Mouse (Mus musculus): ENCODE data around the gene Ywhag. TPM values are rescaled to one million over a fixed set of nuclear protein-coding genes. Genes with fewer than 3 reads are reported as not detected.

The Ywhag gene
- polyA plus RNA-seq (2014; fragmentation: Nextera tagmentation; extraction: Ambion mirVana): 419 and 431 TPM in 2 replicates

- Histone ChIP-seq H3K27me3 (ENCODE audit: control insufficient read depth, insufficient read depth, low read length) (no peaks in the 10 kb centered on the region), H3K9ac (replicated peaks; ENCODE audit: low read depth, low read length) (peak within 1 kb of the TSS; percentile 78), H3K36me3 (ENCODE audit: control insufficient read depth, insufficient read depth, low read length) (peaks cover 22% of the 10 kb centered on the region), H3K4me1 (ENCODE audit: control insufficient read depth, insufficient read depth, low read length) (peaks cover 27% of the 10 kb centered on the region), H3K27ac (ENCODE audit: low read depth, low read length) (peak within 1 kb of the TSS; percentile 98), H3K4me3 (ENCODE audit: low read depth, low read length) (peak within 1 kb of the TSS; percentile 65), H3K4me2 (ENCODE audit: low read depth, low read length) (peak within 1 kb of the TSS; percentile 60), H3K9me3 (ENCODE audit: control insufficient read depth, low read length) (no peaks in the 10 kb centered on the region)
- under 1% methylated on average over 48 of the region's 48 CpGs for WGBS
- peak; percentile 93 for ATAC-seq (ENCODE audit: low read depth)
Measured at GRCm38 (mm10) chr5:135934481-135935175, at the start of gene Ywhag. Gene Ywhag, minus strand, starts transcription at chr5:135934616.

- WGBS: 39% methylated on average over 6 of the region's 6 CpGs
- no peak overlapping the region for H3K9ac ChIP-seq (replicated peaks; ENCODE audit: low read depth, low read length)
- no peaks in the 10 kb centered on the region for H3K9me3 ChIP-seq (ENCODE audit: control insufficient read depth, low read length)
- H3K27ac ChIP-seq (ENCODE audit: low read depth, low read length): no peak overlapping the region
- H3K4me2 ChIP-seq (ENCODE audit: low read depth, low read length): no peak overlapping the region
- H3K4me1 ChIP-seq (ENCODE audit: control insufficient read depth, insufficient read depth, low read length): no peaks in the 10 kb centered on the region
- no peak overlapping the region for H3K4me3 ChIP-seq (ENCODE audit: low read depth, low read length)
- no peak for ATAC-seq (ENCODE audit: low read depth)
- no peaks in the 10 kb centered on the region for H3K36me3 ChIP-seq (ENCODE audit: control insufficient read depth, insufficient read depth, low read length)
- H3K27me3 ChIP-seq (ENCODE audit: control insufficient read depth, insufficient read depth, low read length): no peaks in the 10 kb centered on the region
Measured at GRCm38 (mm10) chr5:135982398-135982797, 48.0 kb upstream of the Ywhag start.

DNA sequence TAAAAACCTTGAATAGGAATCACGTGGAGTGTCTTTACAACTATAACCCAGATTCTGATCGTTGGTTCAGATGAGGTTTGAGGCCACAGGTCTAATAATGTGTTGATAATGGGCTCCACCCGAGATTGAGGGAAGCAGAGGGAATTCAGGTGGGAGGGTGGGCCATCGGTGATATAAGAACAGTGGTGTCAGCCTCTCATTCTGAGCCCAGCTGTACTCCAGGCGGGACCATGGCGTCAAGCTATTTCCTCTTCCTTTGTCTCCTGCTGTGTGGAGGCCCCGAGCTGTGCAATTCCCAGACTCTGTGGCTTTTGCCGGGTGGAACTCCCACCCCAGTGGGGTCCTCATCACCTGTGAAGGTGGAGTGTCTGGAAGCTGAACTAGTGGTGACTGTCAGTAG, 45.5 kb upstream of the Ywhag start, which contains the start of gene Zp3:
TSS of gene Zp3 (plus strand) at position 196 of the 400 bp plus-strand sequence.
- Histone ChIP-seq H3K9ac (replicated peaks; ENCODE audit: low read depth, low read length) (no peak within 1 kb of the TSS), H3K9me3 (ENCODE audit: control insufficient read depth, low read length) (no peaks in the 10 kb centered on the region), H3K27me3 (ENCODE audit: control insufficient read depth, insufficient read depth, low read length) (no peaks in the 10 kb centered on the region), H3K4me2 (ENCODE audit: low read depth, low read length) (no peak within 1 kb of the TSS), H3K27ac (ENCODE audit: low read depth, low read length) (no peak within 1 kb of the TSS), H3K36me3 (ENCODE audit: control insufficient read depth, insufficient read depth, low read length) (no peaks in the 10 kb centered on the region), H3K4me3 (ENCODE audit: low read depth, low read length) (no peak within 1 kb of the TSS), H3K4me1 (ENCODE audit: control insufficient read depth, insufficient read depth, low read length) (no peaks in the 10 kb centered on the region)
- WGBS: 64% methylated on average over 8 of the region's 8 CpGs
- no peak for ATAC-seq (ENCODE audit: low read depth)

DNA sequence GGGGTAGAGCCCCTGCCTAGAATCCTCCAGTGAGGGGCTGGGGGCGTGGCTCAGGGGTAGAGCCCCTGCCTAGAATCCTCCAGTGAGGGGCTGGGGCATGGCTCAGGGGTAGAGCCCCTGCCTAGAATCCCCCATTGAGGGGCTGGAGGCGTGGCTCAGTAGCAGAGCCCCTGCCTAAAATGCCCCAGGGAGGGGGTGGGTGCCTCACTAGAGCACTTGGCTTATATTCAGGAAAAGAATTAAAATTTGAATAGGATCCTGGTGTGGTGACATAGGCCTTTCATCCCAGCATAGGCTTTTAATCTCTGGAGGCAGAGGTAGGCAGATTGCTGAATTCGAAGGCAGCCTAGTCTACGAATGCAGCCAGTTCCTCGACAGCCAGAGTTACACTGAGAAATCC, 45.0 kb upstream of the Ywhag start:
- WGBS: 82% methylated on average over 5 of the region's 5 CpGs
- no peak overlapping the region for H3K9ac ChIP-seq (replicated peaks; ENCODE audit: low read depth, low read length)
- H3K27ac ChIP-seq (ENCODE audit: low read depth, low read length): no peak overlapping the region
- H3K9me3 ChIP-seq (ENCODE audit: control insufficient read depth, low read length): no peaks in the 10 kb centered on the region
- no peaks in the 10 kb centered on the region for H3K4me1 ChIP-seq (ENCODE audit: control insufficient read depth, insufficient read depth, low read length)
- no peak overlapping the region for H3K4me2 ChIP-seq (ENCODE audit: low read depth, low read length)
- ATAC-seq (ENCODE audit: low read depth): no peak
- H3K4me3 ChIP-seq (ENCODE audit: low read depth, low read length): no peak overlapping the region
- no peaks in the 10 kb centered on the region for H3K27me3 ChIP-seq (ENCODE audit: control insufficient read depth, insufficient read depth, low read length)
- H3K36me3 ChIP-seq (ENCODE audit: control insufficient read depth, insufficient read depth, low read length): no peaks in the 10 kb centered on the region

DNA sequence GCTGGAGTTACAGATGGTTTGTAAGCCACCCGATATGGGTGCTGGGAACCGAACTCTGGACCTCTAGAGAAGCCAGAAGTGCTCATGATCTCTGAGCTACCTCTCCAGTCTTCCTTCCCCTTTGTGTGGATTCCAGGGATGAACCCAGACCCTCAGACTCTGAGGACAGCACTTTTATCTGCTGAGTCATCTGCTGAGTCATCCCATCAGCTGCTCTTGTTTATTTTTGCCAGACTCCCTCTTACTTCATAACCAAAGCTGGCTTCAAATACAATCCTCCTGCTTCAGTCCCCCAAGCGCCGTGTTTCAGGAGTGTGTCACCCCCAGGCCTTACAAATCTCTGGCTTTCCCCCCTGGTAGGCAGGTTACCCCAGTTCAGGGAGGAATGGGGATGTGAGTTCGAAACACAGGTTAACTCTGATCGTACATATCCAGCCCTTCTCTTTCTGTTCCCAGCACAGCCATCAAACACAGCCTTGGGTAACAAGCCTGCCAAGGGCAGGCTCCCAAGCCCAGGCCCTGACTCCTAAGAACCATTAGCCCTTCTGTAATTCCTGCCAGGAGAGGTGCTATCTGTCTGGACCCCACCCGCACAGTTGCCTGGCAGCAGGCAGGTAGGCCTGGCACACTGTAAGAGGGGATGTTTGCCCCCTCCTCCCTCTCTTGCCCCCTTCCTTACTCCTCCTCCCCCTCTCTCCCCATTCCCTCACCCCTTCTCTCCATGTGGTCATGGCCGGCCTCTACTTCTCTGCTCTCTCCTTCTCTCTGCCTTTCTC, 41.7 kb upstream of the Ywhag start:
- Histone ChIP-seq H3K27me3 (ENCODE audit: control insufficient read depth, insufficient read depth, low read length) (no peaks in the 10 kb centered on the region), H3K4me3 (ENCODE audit: low read depth, low read length) (no peak overlapping the region), H3K9ac (replicated peaks; ENCODE audit: low read depth, low read length) (no peak overlapping the region), H3K4me2 (ENCODE audit: low read depth, low read length) (no peak overlapping the region), H3K4me1 (ENCODE audit: control insufficient read depth, insufficient read depth, low read length) (no peaks in the 10 kb centered on the region), H3K9me3 (ENCODE audit: control insufficient read depth, low read length) (no peaks in the 10 kb centered on the region), H3K27ac (ENCODE audit: low read depth, low read length) (no peak overlapping the region), H3K36me3 (ENCODE audit: control insufficient read depth, insufficient read depth, low read length) (no peaks in the 10 kb centered on the region)
- ATAC-seq (ENCODE audit: low read depth): no peak
- 96% methylated on average over 8 of the region's 8 CpGs for WGBS

DNA sequence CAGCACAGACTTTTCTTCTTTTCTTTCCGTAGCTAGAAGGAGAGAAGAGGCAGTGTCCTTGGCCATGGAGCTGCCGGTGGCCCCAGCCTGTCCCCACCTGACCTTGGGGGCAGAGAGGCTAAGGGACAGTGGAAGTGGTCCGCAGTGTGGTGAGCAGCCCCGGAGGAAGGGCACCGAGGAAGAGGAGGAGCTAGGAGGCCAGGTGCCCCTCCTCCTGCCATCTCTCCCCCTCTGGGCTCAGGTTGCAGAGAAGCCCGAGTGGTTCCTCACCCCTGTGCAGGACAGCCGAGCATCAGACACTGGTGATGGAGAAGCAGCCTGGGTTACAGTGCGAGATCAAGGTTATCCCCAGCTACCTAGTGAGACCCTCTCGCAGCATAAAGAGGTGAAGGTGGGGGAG, 39.9 kb upstream of the Ywhag start, which contains the start of gene Ssc4d:
TSS of gene Ssc4d (minus strand) at position 167 of the 400 bp plus-strand sequence.
- no peak within 1 kb of the TSS for H3K27ac ChIP-seq (ENCODE audit: low read depth, low read length)
- 23% methylated on average over 9 of the region's 9 CpGs for WGBS
- no peaks in the 10 kb centered on the region for H3K27me3 ChIP-seq (ENCODE audit: control insufficient read depth, insufficient read depth, low read length)
- no peak within 1 kb of the TSS for H3K9ac ChIP-seq (replicated peaks; ENCODE audit: low read depth, low read length)
- no peaks in the 10 kb centered on the region for H3K4me1 ChIP-seq (ENCODE audit: control insufficient read depth, insufficient read depth, low read length)
- H3K4me2 ChIP-seq (ENCODE audit: low read depth, low read length): no peak within 1 kb of the TSS
- no peak for ATAC-seq (ENCODE audit: low read depth)
- no peaks in the 10 kb centered on the region for H3K9me3 ChIP-seq (ENCODE audit: control insufficient read depth, low read length)
- no peaks in the 10 kb centered on the region for H3K36me3 ChIP-seq (ENCODE audit: control insufficient read depth, insufficient read depth, low read length)
- no peak within 1 kb of the TSS for H3K4me3 ChIP-seq (ENCODE audit: low read depth, low read length)

GRCm38 (mm10) chr5:135971876-135972275, 37.5 kb upstream of the Ywhag start:
- 91% methylated on average over 7 of the region's 7 CpGs for WGBS
- Histone ChIP-seq H3K36me3 (ENCODE audit: control insufficient read depth, insufficient read depth, low read length) (no peaks in the 10 kb centered on the region), H3K4me1 (ENCODE audit: control insufficient read depth, insufficient read depth, low read length) (no peaks in the 10 kb centered on the region), H3K9me3 (ENCODE audit: control insufficient read depth, low read length) (no peaks in the 10 kb centered on the region), H3K4me3 (ENCODE audit: low read depth, low read length) (no peak overlapping the region), H3K27me3 (ENCODE audit: control insufficient read depth, insufficient read depth, low read length) (no peaks in the 10 kb centered on the region), H3K4me2 (ENCODE audit: low read depth, low read length) (no peak overlapping the region), H3K9ac (replicated peaks; ENCODE audit: low read depth, low read length) (no peak overlapping the region), H3K27ac (ENCODE audit: low read depth, low read length) (no peak overlapping the region)
- ATAC-seq (ENCODE audit: low read depth): no peak

DNA sequence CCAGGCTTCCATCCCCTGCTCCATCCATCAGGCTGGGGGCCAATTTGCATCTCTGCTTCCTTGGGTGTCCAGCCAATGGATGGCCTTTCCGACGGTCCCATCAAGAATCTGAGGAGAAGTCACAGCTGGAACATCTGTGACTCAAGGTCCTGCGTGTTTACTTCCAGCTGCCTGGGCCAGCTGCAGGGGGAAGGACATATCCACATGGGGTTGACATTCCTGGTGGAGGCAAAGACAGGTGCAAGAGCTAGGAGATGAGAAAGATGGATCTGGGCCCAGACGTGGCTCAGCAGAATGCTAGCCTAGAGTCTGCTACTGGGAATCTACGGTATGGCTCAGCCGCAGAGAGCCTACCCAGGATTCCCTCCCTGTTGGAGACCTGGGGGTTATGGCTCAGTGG, 35.8 kb upstream of the Ywhag start:
- no peak for ATAC-seq (ENCODE audit: low read depth)
- WGBS: 76% methylated on average over 6 of the region's 6 CpGs
- Histone ChIP-seq H3K4me1 (ENCODE audit: control insufficient read depth, insufficient read depth, low read length) (no peaks in the 10 kb centered on the region), H3K4me3 (ENCODE audit: low read depth, low read length) (no peak overlapping the region), H3K27ac (ENCODE audit: low read depth, low read length) (no peak overlapping the region), H3K9ac (replicated peaks; ENCODE audit: low read depth, low read length) (no peak overlapping the region), H3K27me3 (ENCODE audit: control insufficient read depth, insufficient read depth, low read length) (no peaks in the 10 kb centered on the region), H3K36me3 (ENCODE audit: control insufficient read depth, insufficient read depth, low read length) (no peaks in the 10 kb centered on the region), H3K9me3 (ENCODE audit: control insufficient read depth, low read length) (no peaks in the 10 kb centered on the region), H3K4me2 (ENCODE audit: low read depth, low read length) (no peak overlapping the region)

- H3K36me3 ChIP-seq (ENCODE audit: control insufficient read depth, insufficient read depth, low read length): no peaks in the 10 kb centered on the region
- ATAC-seq (ENCODE audit: low read depth): no peak
- H3K4me1 ChIP-seq (ENCODE audit: control insufficient read depth, insufficient read depth, low read length): no peaks in the 10 kb centered on the region
- H3K27ac ChIP-seq (ENCODE audit: low read depth, low read length): no peak overlapping the region
- no peak overlapping the region for H3K9ac ChIP-seq (replicated peaks; ENCODE audit: low read depth, low read length)
- H3K27me3 ChIP-seq (ENCODE audit: control insufficient read depth, insufficient read depth, low read length): no peaks in the 10 kb centered on the region
- no peak overlapping the region for H3K4me3 ChIP-seq (ENCODE audit: low read depth, low read length)
- no peaks in the 10 kb centered on the region for H3K9me3 ChIP-seq (ENCODE audit: control insufficient read depth, low read length)
- 63% methylated on average over 1 of the region's 1 CpGs for WGBS
- H3K4me2 ChIP-seq (ENCODE audit: low read depth, low read length): no peak overlapping the region
Measured at GRCm38 (mm10) chr5:135968781-135969180, 34.4 kb upstream of the Ywhag start.

Measured in neural tube, embryonic 14.5 days (tissue).